Mouse (Mus musculus) embryonic fibroblast, embryonic 13.5 days (primary cell): ENCODE results near the gene Stx6.

ENCODE experiments used
- CTCF ChIP-seq: IDR thresholded peaks from 2 replicates; pipeline ENCODE4 v1.5.1; 2011; ENCODE audit warnings: mild to moderate bottlenecking, control low read depth, low read length, moderate library complexity, borderline replicate concordance; ENCODE audit not compliant: insufficient read depth
- POLR2A ChIP-seq: IDR thresholded peaks from 2 replicates; pipeline ENCODE4 v1.6.1; 2011; ENCODE audit warnings: low read depth, mild to moderate bottlenecking, control low read depth, low read length, moderate library complexity

- no peak for TF ChIP-seq POLR2A
- TF ChIP-seq CTCF = no peak
Measured at GRCm38 (mm10) chr1:155127429-155127934, 31.0 kb upstream of the Stx6 start.
